Mouse (Mus musculus) mouse embryonic stem cell (cell line): Measurements from ENCODE around the gene Cog5.

ENCODE experiments used
- in situ Hi-C, 2 experiments: fragments of 300-500 bp; cut with MboI; formaldehyde crosslinking; loops; 1 replicate in 1 of 2; 3 replicates in 1 of 2; pipeline ENCODE4 v1.14.3; 2019 to 2020; ENCODE audit warnings: low sequenced_read_pairs in 2 of 2, low pct_unique_long_range_greater_than_20kb in 1 of 2, mixed read lengths in 1 of 2; ENCODE audit not compliant: unreplicated experiment in 1 of 2

Gene Cog5

GRCm38 (mm10) chr12:31948101-31949000 lies 293.7 kb downstream of the Cog5 start:
- in situ Hi-C loops, result loop anchor here in 1 of 2 experiments (25.0 kb wide), 1 partner anchor 811 kb away; no protein-coding TSS in a partner anchor

- in situ Hi-C loops, result loop anchor here in 1 of 2 experiments (25.0 kb wide), 1 partner anchor 812 kb away; no protein-coding TSS in a partner anchor
Observed at GRCm38 (mm10) chr12:31949193-31949741, 294.6 kb downstream of the Cog5 start.

DNA sequence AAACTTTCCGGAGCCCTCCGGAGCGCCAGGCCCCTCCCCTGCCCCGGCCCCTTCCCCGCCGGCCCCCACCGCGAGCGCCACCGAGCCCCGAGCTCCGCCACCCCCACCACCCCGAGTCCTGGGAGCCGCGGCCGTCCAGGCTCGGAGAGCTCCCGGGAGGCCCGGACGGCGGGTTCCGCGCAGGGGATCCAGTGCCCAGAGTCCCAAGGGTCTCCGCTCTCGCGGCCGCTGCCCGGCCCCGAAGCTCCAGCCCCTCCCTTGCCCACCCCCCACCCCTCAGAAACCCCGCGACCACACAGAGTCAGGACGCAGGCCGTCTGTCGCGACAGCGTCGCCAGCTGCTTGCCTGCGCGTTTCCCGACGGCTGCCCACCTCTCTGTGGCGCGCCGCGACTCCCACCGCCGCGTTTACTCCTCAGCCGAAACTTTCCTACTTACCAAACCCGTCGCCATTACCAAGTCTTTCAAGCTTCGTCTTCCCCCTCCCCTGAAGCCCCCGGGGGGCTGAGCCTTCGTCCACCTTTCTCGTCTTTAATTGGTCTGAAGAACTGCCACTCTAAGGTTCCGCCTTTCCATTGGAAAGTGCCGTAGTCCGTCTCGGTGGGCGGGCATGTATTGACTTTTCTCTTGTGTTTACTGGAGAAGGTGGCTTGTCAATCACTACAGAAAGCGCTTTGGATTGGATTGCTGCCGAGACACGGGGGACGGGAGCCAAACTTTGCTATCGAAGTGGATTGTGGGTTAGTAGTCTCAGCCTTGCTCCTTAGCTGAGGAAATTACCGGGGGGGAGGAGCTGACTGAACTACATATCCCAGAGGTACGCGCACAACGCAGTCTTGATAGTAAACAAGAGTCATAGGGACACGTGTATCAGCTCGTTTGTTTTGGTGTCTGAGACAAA lies 295.3 kb downstream of the Cog5 start, which contains the start of gene Hbp1:
TSS of gene Hbp1 (minus strand) at position 777 of the 900 bp plus-strand sequence.
- in situ Hi-C loops, result loop anchor here in 1 of 2 experiments (25.0 kb wide), 1 partner anchor 813 kb away; no protein-coding TSS in a partner anchor

GRCm38 (mm10) chr12:31950659-31951031 lies 296.0 kb downstream of the Cog5 start:
- in situ Hi-C loops, result no loop called here

DNA sequence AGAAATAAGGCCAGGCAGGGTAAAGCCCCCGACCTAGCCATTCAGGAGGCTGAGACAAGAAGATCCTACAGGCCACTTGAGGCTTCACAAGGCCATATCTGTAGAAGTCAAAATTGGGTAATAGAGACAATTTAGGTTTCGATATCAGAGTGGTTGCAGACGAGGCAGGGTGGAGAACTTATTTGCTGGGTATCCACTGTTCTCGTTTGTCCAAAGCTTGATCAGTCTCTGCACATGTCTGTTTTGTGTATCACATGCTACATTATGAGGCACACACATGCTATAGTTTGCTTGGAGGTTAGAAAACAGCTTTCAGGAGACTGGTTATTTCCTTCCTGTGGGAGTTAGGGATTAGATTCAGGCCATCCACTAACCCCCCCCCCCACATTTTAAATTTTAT lies 301.2 kb downstream of the Cog5 start:
- in situ Hi-C loops, result no loop called here

- in situ Hi-C loops, result no loop called here
Observed at GRCm38 (mm10) chr12:31964074-31964473, 309.4 kb downstream of the Cog5 start.

DNA sequence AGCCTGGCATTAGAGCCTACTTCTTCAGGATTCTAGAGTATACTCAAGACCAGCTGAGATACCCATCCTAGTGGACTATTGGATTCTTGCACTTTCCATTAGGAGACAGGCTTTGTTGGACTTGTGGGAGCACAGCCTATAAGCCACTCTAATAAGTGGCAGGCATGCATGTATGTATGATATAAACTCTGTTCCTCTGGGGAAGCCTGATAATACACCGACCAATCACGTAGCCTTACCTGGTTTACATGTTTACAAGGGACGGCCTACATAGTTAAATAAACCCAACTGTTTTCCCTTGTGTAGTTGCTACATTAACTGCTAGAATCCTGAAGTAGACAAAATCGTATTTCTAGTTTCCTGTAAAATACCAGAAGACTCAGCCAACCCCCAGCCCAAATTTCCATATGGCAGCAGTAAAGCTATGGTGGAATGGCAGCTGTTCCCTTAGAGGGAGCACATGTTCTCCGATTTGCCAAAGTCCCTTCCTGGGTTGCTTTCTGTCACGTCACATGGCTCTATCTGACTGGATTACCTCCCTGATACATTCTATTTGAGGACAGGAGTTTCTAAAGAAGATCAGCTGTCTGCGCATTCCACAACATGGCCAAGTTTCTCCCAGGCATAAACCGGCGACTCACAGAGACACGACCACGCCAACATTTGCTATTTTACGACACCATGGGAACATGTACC lies 311.0 kb downstream of the Cog5 start:
- in situ Hi-C loops, result loop anchor here in 1 of 2 experiments (5.0 kb wide), 1 partner anchor 177 kb away; no protein-coding TSS in a partner anchor

GRCm38 (mm10) chr12:31966405-31966804 lies 311.7 kb downstream of the Cog5 start:
- in situ Hi-C loops, result loop anchor here in 1 of 2 experiments (5.0 kb wide), 1 partner anchor 176 kb away; no protein-coding TSS in a partner anchor

DNA sequence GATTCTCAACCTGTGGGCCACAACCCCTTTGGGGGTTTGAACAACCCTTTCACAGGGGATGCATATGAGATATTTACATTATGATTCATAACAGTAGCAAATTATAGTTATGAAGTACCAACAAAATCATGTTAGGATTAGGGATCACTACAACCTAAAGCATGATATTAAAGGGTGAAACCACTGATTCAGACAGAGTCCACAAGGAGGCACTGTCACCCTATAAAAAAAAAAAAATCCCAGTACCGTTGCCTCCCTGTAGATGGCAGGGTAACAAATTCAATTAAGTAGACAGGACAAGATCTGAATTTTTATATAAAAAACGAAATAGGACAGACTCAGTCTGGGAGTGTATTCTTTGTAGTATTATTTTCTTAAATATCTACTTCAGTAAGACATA lies 312.9 kb downstream of the Cog5 start:
- in situ Hi-C loops, result loop anchor here in 1 of 2 experiments (5.0 kb wide), 1 partner anchor 175 kb away; no protein-coding TSS in a partner anchor

DNA sequence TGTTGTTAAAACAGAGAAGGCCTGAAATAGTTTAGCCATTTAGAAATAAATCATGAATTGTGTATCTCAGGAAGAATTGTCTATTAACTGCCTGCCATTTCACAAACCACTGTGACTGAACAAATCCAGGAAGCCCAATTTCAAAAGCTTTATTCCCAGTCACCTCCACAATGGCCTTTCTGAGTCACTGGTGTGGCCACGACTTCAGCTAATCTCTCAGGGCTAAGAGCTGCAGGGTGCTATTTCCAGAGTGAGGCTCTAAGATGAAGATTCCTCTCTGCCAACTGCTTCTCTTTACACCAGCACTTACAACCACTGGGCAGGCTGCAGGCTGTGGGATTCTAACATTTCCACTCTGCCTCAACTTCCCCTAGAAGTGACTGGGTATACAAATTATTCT lies 314.4 kb downstream of the Cog5 start:
- in situ Hi-C loops, result loop anchor here in 1 of 2 experiments (5.0 kb wide), 1 partner anchor 173 kb away; no protein-coding TSS in a partner anchor

DNA sequence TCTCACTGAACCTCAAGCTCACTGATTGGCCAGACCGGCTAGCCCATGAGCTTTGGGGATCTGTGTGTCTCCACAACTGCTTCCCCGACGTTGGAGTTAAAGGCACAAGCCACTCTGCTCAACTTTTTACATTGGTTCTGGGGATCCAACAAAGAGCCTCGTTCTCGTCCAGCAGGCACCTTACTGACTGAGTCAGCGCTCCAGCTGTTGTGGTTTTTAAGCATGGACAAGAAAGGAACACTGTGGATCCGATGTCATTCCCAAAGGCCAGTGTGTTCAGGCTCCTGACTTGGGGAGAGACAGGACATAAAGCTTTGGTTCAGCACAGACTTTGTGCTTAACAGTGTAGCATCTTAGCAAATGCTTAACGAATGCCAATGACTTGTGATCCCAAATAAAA lies 316.9 kb downstream of the Cog5 start:
- in situ Hi-C loops, result loop anchor here (5.0 to 10.0 kb wide), 2 partner anchors 273 to 276 kb away; no protein-coding TSS in a partner anchor

DNA sequence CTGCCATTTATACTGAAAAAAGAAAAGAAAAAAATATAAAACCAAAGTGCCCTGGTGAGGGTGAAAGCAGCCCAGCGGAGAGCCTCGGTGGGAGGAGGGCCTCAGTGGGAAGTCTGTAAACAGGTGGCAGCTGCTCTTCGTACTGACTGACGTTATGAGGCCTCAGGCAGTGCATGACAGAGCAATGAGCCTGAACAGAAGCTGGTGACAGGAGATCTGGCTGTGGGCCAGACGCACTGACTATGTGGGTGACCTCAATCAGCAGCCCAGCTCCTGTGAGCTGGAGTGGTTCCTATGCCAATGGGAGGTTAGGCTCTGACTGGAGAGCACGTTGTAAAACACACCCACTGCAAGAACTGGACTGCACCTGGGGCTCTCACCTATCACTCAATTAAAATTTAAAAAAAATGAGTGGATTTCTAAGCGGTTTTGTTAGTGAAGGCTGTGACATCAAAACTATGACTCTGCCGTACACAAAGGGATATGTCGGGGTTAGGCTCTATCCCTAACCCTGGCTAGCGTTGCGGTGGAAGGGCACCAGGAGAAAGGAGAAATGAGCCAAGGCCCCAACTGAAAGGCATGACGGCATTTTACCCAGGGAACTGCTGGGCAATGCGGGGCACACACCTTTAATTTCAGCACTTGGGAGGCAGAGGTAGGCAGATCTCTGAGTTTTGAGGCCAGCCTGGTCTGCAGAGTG lies 319.0 kb downstream of the Cog5 start:
- in situ Hi-C loops, result loop anchor here (5.0 to 10.0 kb wide), 2 partner anchors 271 to 274 kb away; no protein-coding TSS in a partner anchor

DNA sequence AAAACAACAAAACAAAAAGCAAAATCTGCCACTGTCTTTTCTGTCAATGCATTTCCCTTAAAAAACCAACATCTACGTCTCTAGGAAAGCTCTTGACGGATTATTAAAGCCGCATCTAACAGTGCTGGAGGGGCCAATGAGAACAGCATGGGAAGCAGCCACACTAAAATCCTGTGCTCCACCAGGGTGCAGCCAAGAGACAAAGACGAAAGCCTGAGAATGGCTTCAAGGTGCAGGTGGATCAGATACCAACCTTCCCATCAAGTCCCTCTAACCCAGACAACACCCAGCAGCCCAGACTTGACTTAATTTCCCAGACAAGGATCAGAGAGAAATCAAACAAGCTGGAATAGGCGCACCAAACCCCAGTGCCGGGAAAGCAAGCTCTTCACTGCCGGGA lies 321.9 kb downstream of the Cog5 start:
- in situ Hi-C loops, result loop anchor here in 1 of 2 experiments (10.0 kb wide), 1 partner anchor 268 kb away; no protein-coding TSS in a partner anchor

DNA sequence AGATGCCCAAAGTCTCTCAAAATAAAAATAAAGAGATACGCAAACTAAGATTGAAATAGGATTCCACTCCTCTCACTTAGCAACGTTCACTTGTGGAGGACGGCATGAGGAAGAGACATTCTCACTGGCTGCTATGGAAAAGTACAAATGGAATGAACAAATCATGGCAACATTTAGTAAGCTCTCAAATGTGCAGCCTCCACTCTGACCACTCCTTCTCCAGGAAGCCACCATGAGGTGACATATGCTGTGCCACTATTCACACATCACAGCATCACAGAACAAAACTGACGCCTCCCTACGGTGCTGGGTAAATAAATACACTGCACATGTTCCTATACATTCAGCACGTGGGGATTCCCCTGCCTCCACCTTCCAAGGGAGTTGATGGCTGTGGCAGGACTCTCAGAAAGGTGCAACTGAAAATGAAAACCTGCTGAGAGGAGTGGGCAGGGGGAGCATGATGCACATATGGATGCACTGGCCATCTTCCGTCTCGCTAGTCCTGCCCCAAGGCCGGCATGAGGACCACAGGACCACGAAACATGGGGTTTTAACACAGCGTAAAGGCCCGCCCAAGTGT lies 323.0 kb downstream of the Cog5 start:
- in situ Hi-C loops, result loop anchor here in 1 of 2 experiments (10.0 kb wide), 1 partner anchor 267 kb away; no protein-coding TSS in a partner anchor

- in situ Hi-C loops, result loop anchor here in 1 of 2 experiments (5.0 kb wide), 1 partner anchor 164 kb away; no protein-coding TSS in a partner anchor
Observed at GRCm38 (mm10) chr12:31983238-31983637, 328.6 kb downstream of the Cog5 start.

DNA sequence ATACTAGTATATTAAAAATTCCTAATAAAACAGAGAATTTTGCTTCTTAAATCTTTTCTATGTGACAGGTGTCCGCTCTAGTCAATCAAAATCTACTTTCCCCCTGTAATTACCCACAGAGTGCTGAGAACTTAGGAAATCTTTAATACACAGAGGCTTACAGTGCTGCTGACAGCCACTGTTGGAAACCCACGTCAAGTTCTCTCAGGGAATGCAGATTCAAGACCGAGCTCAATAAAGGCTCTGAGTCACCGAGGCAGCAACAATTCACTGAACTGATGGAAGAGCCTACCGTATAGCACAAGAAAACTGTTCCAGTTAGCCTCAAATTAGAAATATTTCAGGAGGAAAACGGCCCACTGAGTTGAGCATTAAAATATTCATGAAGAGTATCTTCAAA lies 329.1 kb downstream of the Cog5 start:
- in situ Hi-C loops, result loop anchor here in 1 of 2 experiments (5.0 kb wide), 1 partner anchor 164 kb away; no protein-coding TSS in a partner anchor
